Mouse (Mus musculus) small intestine, adult 10 weeks (tissue): ENCODE results near the gene Ehd3. TPM values are rescaled to one million over a fixed set of nuclear protein-coding genes. Genes with fewer than 3 reads are reported as not detected.

Experiments used
- polyA plus RNA-seq: library from polyadenylated mRNA; stranded (reverse); fragments of 350-450 nt; fragmentation: Illumina TruSeq; extraction: RNeasy Lipid Tissue Mini Kit (QIAGEN cat#74804); gene quantifications from one replicate; pipeline ENCODE4 v1.2.3, GENCODE M21; 2014; ENCODE audit warnings: low replicate concordance

Ehd3 gene
- polyA plus RNA-seq: 0.74 TPM

DNA sequence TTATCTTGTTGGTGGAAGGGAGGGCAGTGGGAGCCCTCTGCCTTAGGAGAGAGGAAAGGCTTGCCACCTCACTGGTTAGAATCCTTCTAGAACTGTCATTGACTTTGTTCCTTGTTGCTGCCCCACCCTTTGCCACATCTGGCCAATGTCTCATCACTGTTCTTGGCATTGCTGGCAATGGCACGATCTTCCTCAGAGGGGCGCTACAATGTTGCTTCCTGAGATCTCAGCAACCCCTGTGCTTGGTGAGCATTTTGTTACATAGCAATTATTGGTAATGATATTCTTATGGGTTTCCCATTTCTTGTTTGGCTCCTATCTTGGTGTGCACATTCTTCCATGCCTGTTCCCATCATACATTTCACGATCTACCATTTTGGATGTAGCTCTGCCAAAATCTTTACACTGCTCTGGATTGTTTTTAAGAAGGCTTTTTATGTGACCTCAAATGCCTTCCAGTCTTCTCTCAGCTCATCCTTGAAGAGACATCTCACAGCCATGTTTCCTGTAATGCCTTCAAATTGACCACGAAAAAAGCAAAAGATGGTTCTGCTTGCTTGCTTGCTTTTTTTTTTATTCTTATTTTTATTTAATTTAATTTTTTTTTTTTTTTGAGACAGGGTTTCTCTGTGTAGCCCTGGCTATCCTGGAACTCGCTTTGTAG lies at the start of gene Ehd3:
Gene Ehd3, plus strand, starts transcription at position 614 of the 664 bp plus-strand sequence.

Other genes with a start within 250 kb of the Ehd3 start
- gene Galnt14, start 93.7 kb upstream of the Ehd3 start, polyA plus RNA-seq: not detected
- gene Xdh, start 146.1 kb downstream of the Ehd3 start, polyA plus RNA-seq: 529 TPM
- 3.2 TPM for gene Srd5a2, start 243.8 kb downstream of the Ehd3 start, polyA plus RNA-seq